ENCODE assay signal across 10 mouse cellular contexts in the genomic region with DNA sequence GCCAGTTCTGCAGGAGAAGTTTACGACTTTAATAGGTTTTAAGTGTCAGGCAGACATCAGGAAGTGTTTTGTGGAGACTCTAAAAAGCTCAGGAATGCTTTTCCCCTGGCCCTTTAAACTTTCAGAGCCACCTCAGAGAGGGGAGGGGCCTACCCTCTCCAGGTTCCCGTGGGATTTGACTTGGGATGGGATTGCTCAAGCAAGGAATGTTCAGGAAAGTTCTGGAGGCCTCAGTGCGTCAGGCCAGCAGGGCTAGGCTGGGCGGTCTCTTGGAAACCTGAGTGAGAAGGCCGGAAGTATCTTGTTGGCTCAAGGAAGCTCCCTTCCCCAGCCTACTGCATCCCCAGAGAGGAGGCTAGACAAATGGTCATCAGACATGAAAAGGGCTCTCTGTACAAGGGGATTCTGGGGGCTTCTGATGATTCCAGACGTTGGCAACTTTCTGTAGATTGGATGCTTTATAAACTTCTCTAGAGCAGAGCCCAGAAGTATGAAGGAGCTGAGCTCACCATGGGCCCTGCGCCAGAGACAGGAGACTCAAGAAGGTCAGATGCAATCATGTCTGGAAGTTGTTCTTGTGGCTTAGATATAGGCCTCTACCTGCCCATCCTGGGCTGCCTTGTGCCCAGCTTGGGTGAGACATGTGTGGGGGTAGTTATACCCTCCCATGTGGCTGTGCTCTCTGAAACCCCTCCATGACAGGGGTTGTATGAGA. TPM values are rescaled to one million over a fixed set of nuclear protein-coding genes. Genes with fewer than 3 reads are reported as not detected.
DNase-seq lines count a peak whose midpoint lies in the region; TF ChIP-seq lines count a peak whose summit lies in the region.
"Had no signal": no experiment of that assay in that cellular context is flagged by ENCODE, and none has a peak within 500 bp of the region (broad histone marks: within the 10 kb centered on the region; RNA-seq: fewer than 3 reads in every experiment).

No protein-coding gene starts in this region.

- DNase-seq in heart, adult 2 months: peak; percentile 68 to 71
- no peak for DNase-seq in heart, embryonic 10.5 days (ENCODE audit: low spot score)
- DNase-seq in gastrocnemius, adult 18-20 months (ENCODE audit: low spot score): peak; percentile 80
- DNase-seq in heart, postnatal 4 days: peak; percentile 25
- no peak for DNase-seq in left cerebral cortex, adult 9 months (ENCODE audit: low spot score in 2 of 2)
- no peak for DNase-seq in right cerebral cortex, postnatal 36 days (ENCODE audit: low spot score in 2 of 2)
- no peak for DNase-seq in frontal cortex, postnatal 10 days (ENCODE audit: low spot score in 2 of 2)

- no peak overlapping the region for H3ac ChIP-seq in C2C12 (ENCODE audit: control insufficient read depth, insufficient read length, low read depth)

- H3K9ac ChIP-seq in heart, adult 2 months (ENCODE audit: low read depth, low read length): no peak overlapping the region

- no peak overlapping the region for H3K4me3 ChIP-seq in heart, adult 2 months
- no peak overlapping the region for H3K4me3 ChIP-seq in heart, embryonic 10.5 days
- H3K4me3 ChIP-seq in C2C12 (ENCODE audit: insufficient read depth, poor library complexity, severe bottlenecking): no peak overlapping the region

- no peak for TF ChIP-seq POLR2A in heart, adult 2 months (IDR thresholded peaks at IDR 0.05; ENCODE audit: insufficient read depth, low read depth, low read length)

- H3K36me3 ChIP-seq in heart, adult 2 months (ENCODE audit: control insufficient read depth, insufficient read depth, low read length): no peaks in the 10 kb centered on the region
- H3K36me3 ChIP-seq in heart, embryonic 10.5 days: no peaks in the 10 kb centered on the region
- H3K36me3 ChIP-seq in C2C12 (ENCODE audit: control insufficient read depth, insufficient read depth): no peaks in the 10 kb centered on the region

- no peaks in the 10 kb centered on the region for H3K27me3 ChIP-seq in heart, adult 2 months (ENCODE audit: control insufficient read depth, insufficient read depth, low read length)
- peaks cover 42% of the 10 kb centered on the region for H3K27me3 ChIP-seq in heart, embryonic 10.5 days (ENCODE audit: insufficient read depth, poor library complexity, severe bottlenecking)
- peaks cover 58% of the 10 kb centered on the region for H3K27me3 ChIP-seq in C2C12 (ENCODE audit: control insufficient read depth, insufficient read depth, insufficient read length)

- intact Hi-C loops in heart, adult 2 months (cut with DNase I): no loop called here

- WGBS in heart, adult 2 months: 33% methylated on average over 7 of the region's 7 CpGs
- WGBS in heart, embryonic 10.5 days: 39% methylated on average over 7 of the region's 7 CpGs

- no peaks in the 10 kb centered on the region for H3K9me3 ChIP-seq in heart, embryonic 10.5 days

- no peak overlapping the region; the same call in 1 of the 2 replicates for H3K27ac ChIP-seq in heart, adult 2 months
- H3K27ac ChIP-seq in heart, embryonic 10.5 days: no peak overlapping the region

- TF ChIP-seq CTCF in heart, adult 2 months (IDR thresholded peaks at IDR 0.05): no peak
- no peak for TF ChIP-seq CTCF in C2C12 (IDR thresholded peaks at IDR 0.05; ENCODE audit: control insufficient read depth, insufficient read depth, insufficient read length)

- no peaks in the 10 kb centered on the region for H3K79me2 ChIP-seq in heart, adult 2 months (replicated peaks; ENCODE audit: control insufficient read depth, insufficient read depth, low read length)
- no peaks in the 10 kb centered on the region for H3K79me2 ChIP-seq in C2C12 (ENCODE audit: control insufficient read depth, insufficient read depth)

- TF ChIP-seq EP300 in heart, adult 2 months (IDR thresholded peaks at IDR 0.05; ENCODE audit: insufficient read depth, low read depth, low read length): peak; percentile 54; the same call in 1 of the 2 replicates

- no peaks in the 10 kb centered on the region for H3K79me3 ChIP-seq in C2C12 (ENCODE audit: low read depth)

- peaks cover 1% of the 10 kb centered on the region; the same call in 1 of the 2 replicates for H3K4me1 ChIP-seq in heart, adult 2 months (ENCODE audit: control insufficient read depth, insufficient read depth, low read length)
- H3K4me1 ChIP-seq in heart, embryonic 10.5 days: peaks cover 4% of the 10 kb centered on the region; the same call in 1 of the 2 replicates

TF ChIP-seq in C2C12, 6 proteins besides CTCF, POLR2A, EP300 and RAD21:
- no peak for TF ChIP-seq MAX (IDR thresholded peaks at IDR 0.05)
- no peak for TF ChIP-seq MYOD1 (IDR thresholded peaks at IDR 0.05; ENCODE audit: control insufficient read depth, insufficient read length, low read depth)
- no peak for TF ChIP-seq MYOG (IDR thresholded peaks at IDR 0.05; ENCODE audit: control insufficient read depth, extremely low read depth, insufficient read length)
- no peak for TF ChIP-seq FOSL1 (IDR thresholded peaks at IDR 0.05; ENCODE audit: insufficient read depth, low read length, poor library complexity, severe bottlenecking)
- no peak for TF ChIP-seq USF1 (IDR thresholded peaks at IDR 0.05; ENCODE audit: low read depth)
- peak; percentile 6 for TF ChIP-seq CEBPB (IDR thresholded peaks at IDR 0.05; ENCODE audit: low read depth)
TF ChIP-seq in C2C12: peak in this region for 1.

RNA-seq across cellular contexts. Expression of gene Ret, which starts 7.8 kb away (rescaled TPM):
- total RNA-seq in heart, adult 2 months (2021): 1 to 10 TPM; 2.7 to 5.8 TPM
- 2.8 and 6.0 TPM in 2 replicates for polyA plus RNA-seq in heart, adult 2 months (2012; rRNA removed)
- polyA plus RNA-seq in heart, embryonic 10.5 days (2016; fragmentation: Nextera tagmentation; extraction: Ambion mirVana): 0.06 and 1.3 TPM in 2 replicates
- 0.25 TPM for polyA plus RNA-seq in C2C12 (2012; fragmentation: generic; extraction: Trizol)
- total RNA-seq in gastrocnemius, adult 18-20 months (2021): 1 to 10 TPM; 3.4 to 4.7 TPM
- 1 to 10 TPM; 4.2 to 5.6 TPM for total RNA-seq in heart, postnatal 4 days (2021)
- total RNA-seq: CH12.LX; liver, adult 2 months had no signal

Comparison
In these comparisons a context has a peak if more than half of its experiments do, and no peak if none do; other contexts are left out.
1. DNase-seq: peak in heart, adult 2 months (2 of 2), gastrocnemius, adult 18-20 months (single experiment) and heart, postnatal 4 days (single experiment); none in heart, embryonic 10.5 days (single experiment), left cerebral cortex, adult 9 months (0 of 2), right cerebral cortex, postnatal 36 days (0 of 2) and frontal cortex, postnatal 10 days (0 of 2).